Mouse (Mus musculus): ENCODE results near the gene Adrb1. TPM values are rescaled to one million over a fixed set of nuclear protein-coding genes. Genes with fewer than 3 reads are reported as not detected.

Gene Adrb1
- polyA plus RNA-seq, 1 experiment from 2014 or later: 0.59 TPM

- ATAC-seq: no peak
Observed at GRCm38 (mm10) chr19:56687026-56687635, 34.9 kb upstream of the Adrb1 start.

DNA sequence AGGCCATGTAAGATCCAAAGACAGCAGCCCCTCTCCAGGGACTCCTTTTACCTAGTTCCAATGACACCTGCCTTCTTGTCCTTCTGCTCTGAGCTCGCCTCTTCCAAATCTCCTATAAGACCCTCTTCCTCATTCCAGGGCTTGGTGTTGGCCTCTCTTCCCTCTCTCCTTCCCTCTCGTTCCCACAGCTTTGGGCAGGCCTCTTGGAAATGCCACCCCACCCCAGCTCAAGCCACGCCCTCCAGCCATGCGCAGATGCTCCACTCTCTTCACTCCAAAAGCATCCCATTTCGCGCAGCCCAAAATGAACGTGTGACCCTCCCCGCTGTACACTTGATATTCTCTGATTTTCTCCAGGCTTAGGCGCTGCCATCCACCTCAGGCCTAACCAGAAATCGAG, 34.3 kb upstream of the Adrb1 start:
- Histone ChIP-seq H3K9ac (replicated peaks) (no peak overlapping the region), H3K27ac (no peak overlapping the region), H3K36me3 (no peaks in the 10 kb centered on the region), H3K9me3 (no peaks in the 10 kb centered on the region), H3K4me1 (replicated peaks) (peaks cover 8% of the 10 kb centered on the region; the same call in 1 of the 2 replicates), H3K27me3 (no peaks in the 10 kb centered on the region), H3K4me2 (replicated peaks) (no peak overlapping the region), H3K4me3 (replicated peaks) (no peak overlapping the region)
- WGBS: 84% methylated on average over 10 of the region's 10 CpGs
- ATAC-seq: no peak

More at GRCm38 (mm10) chr19:56687026-56687635, 34.9 kb upstream of the Adrb1 start:
- Histone ChIP-seq H3K4me1 (replicated peaks) (peaks cover 8% of the 10 kb centered on the region; the same call in 1 of the 2 replicates), H3K4me2 (replicated peaks) (no peak overlapping the region), H3K27ac (no peak overlapping the region), H3K9me3 (no peaks in the 10 kb centered on the region), H3K36me3 (no peaks in the 10 kb centered on the region), H3K4me3 (replicated peaks) (no peak overlapping the region), H3K9ac (replicated peaks) (no peak overlapping the region), H3K27me3 (no peaks in the 10 kb centered on the region)
- WGBS: 85% methylated on average over 6 of the region's 8 CpGs

DNA sequence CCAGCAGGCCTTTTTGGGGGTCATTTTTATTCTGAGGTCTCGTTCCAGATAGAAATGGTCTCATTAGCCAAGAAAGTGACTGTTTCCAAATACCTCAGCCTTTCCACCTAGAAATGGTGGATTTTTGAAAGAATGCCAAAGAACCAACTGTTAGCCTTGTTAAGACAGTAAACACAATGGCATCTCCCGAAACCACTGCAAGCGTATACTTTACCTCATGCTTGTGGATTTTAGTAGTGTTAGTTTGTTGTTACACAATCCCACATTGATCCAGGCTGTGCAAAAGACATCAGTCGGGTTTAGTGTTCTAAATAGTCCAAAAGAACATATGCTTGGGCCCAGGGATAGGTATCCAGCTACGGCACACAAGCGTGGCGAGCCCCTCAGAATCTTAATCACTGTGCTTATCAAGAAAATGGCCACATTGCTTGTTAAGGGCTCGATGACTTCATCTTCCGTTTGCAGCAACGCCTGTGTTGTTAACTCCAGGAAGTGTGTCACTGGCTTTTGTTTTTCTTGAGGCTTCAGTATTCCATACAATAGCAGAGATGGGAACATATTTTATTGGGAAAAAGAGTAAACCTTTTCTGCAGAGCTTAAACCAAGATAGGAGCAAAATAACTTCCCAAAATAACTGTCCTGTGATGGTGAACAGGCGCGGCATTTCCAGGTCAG, 33.2 kb upstream of the Adrb1 start:
- Histone ChIP-seq H3K4me3 (replicated peaks) (no peak overlapping the region), H3K36me3 (no peaks in the 10 kb centered on the region), H3K27ac (no peak overlapping the region), H3K27me3 (no peaks in the 10 kb centered on the region), H3K4me2 (replicated peaks) (no peak overlapping the region), H3K4me1 (replicated peaks) (peaks cover 8% of the 10 kb centered on the region; the same call in 1 of the 2 replicates), H3K9me3 (no peaks in the 10 kb centered on the region), H3K9ac (replicated peaks) (no peak overlapping the region)
- ATAC-seq: no peak
- WGBS: 88% methylated on average over 12 of the region's 12 CpGs

DNA sequence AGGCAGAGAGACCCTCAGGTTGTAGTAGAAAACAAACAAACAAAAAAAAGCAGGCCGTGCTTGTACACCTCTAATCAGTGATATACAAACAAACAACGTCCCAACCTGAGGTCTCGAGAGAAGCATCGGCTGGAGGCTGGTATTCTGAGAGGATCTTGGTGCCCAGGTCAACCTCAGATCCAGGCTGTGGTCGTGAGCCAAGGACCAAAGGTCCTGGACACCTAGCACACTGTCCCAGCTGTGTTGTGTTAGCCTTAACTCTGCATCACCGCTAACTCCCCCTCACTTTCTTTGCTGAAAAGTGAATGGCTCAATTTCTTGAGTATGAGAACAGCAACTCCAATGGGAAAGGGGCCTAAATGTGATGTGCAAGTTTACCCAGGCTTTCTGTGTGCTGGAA, 32.5 kb upstream of the Adrb1 start:
- ATAC-seq: no peak
- 92% methylated on average over 6 of the region's 6 CpGs for WGBS
- H3K4me1 ChIP-seq (replicated peaks): peaks cover 8% of the 10 kb centered on the region; the same call in 1 of the 2 replicates
- H3K36me3 ChIP-seq: no peaks in the 10 kb centered on the region
- no peaks in the 10 kb centered on the region for H3K9me3 ChIP-seq
- H3K27me3 ChIP-seq: no peaks in the 10 kb centered on the region
- no peak overlapping the region for H3K27ac ChIP-seq
- H3K4me2 ChIP-seq (replicated peaks): no peak overlapping the region
- H3K9ac ChIP-seq (replicated peaks): no peak overlapping the region
- no peak overlapping the region for H3K4me3 ChIP-seq (replicated peaks)

GRCm38 (mm10) chr19:56691103-56691502, 30.9 kb upstream of the Adrb1 start:
- no peak for ATAC-seq
- H3K36me3 ChIP-seq: no peaks in the 10 kb centered on the region
- H3K27ac ChIP-seq: no peak overlapping the region
- peaks cover 8% of the 10 kb centered on the region; the same call in 1 of the 2 replicates for H3K4me1 ChIP-seq (replicated peaks)
- H3K4me2 ChIP-seq (replicated peaks): no peak overlapping the region
- H3K27me3 ChIP-seq: no peaks in the 10 kb centered on the region
- WGBS: 92% methylated on average over 3 of the region's 3 CpGs
- H3K4me3 ChIP-seq (replicated peaks): no peak overlapping the region
- H3K9ac ChIP-seq (replicated peaks): no peak overlapping the region
- H3K9me3 ChIP-seq: no peaks in the 10 kb centered on the region

DNA sequence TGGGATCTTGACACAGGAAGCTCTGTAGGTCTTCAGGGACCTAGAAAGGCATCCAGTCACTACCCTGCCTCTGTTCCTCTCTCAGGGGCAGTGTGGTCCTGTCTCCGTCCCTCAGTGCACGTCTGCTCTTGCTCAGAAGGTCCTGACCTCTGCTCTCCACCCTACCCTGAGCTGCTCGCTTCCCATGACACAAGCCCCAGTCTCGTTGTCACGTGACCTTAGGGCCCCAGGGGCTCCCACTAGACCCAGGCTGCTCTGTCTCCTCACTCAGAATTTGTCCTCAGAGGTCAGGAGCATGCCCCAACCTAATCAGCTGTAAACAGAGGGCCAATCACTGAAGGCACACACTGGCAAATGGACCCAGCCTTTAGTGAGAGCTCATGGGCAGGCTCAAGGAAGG, 29.5 kb upstream of the Adrb1 start:
- ATAC-seq: no peak
- Histone ChIP-seq H3K9ac (replicated peaks) (no peak overlapping the region), H3K4me2 (replicated peaks) (no peak overlapping the region), H3K4me3 (replicated peaks) (no peak overlapping the region), H3K4me1 (replicated peaks) (peaks cover 2% of the 10 kb centered on the region; the same call in 1 of the 2 replicates), H3K27ac (no peak overlapping the region), H3K36me3 (no peaks in the 10 kb centered on the region), H3K27me3 (no peaks in the 10 kb centered on the region), H3K9me3 (no peaks in the 10 kb centered on the region)
- WGBS: 24% methylated on average over 5 of the region's 5 CpGs

DNA sequence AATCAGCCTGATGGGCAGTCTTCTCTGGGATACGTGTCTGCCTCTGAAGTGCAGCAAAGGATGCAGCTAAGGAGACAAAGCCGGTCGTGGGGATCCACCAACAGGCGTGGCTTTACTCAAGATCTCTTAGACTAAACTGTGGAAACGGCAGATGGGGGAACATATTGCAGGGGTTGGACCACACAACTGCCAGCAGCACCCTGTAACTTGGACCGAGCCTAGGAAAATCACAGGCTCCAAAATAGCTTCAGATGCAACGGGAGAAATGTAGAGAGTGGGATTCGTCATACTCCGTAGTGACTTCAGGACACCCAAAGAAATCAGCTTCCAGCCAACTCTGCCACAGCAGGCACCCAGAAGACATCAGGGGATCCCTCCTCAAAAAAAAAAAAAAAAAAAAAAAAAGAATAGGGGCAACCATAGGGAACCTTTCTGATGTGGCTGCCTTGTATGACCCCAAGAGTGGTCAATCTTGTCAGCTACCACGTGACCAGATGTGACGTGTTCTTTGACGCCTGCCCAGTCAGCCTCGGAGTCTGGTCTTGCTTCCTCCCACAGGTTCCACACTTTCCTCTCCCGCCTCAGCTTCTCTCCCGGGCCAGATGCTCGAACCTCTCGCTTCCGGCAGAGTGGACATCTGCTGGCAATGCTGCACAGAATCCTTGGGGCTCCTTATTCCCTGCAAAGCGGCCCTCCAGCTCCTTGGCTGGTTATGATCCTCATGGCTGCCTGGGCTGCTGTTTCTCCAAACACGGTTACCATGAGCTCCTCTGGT, 24.4 kb upstream of the Adrb1 start:
- H3K27me3 ChIP-seq: no peaks in the 10 kb centered on the region
- peaks cover 14% of the 10 kb centered on the region for H3K4me1 ChIP-seq (replicated peaks)
- ATAC-seq: no peak
- WGBS: 94% methylated on average over 20 of the region's 20 CpGs
- no peaks in the 10 kb centered on the region for H3K9me3 ChIP-seq
- H3K36me3 ChIP-seq: no peaks in the 10 kb centered on the region
- no peak overlapping the region for H3K27ac ChIP-seq
- H3K4me2 ChIP-seq (replicated peaks): no peak overlapping the region
- no peak overlapping the region for H3K4me3 ChIP-seq (replicated peaks)
- no peak overlapping the region for H3K9ac ChIP-seq (replicated peaks)

DNA sequence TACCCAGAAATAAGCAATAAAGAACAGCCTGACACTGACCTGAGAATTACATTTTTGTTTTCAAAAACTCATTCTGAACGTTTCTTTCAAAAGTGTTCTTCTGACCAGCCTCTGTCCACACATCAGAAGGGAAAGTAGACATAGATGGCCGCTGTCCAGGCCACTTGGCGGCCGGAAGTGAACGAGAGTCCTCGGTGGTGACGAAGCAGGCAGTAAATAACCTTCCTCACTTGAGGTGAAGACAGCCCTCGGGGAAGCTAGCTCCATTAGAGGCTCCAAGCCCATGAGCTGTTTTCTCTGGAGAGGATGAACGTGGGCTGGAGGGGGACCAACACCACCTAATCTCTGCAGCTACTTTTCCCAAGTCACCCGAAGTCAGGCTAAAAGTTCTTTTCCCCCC, 21.2 kb upstream of the Adrb1 start:
- Histone ChIP-seq H3K9me3 (no peaks in the 10 kb centered on the region), H3K27ac (no peak overlapping the region), H3K27me3 (no peaks in the 10 kb centered on the region), H3K4me1 (replicated peaks) (peaks cover 25% of the 10 kb centered on the region), H3K4me3 (replicated peaks) (no peak overlapping the region), H3K9ac (replicated peaks) (no peak overlapping the region), H3K36me3 (no peaks in the 10 kb centered on the region), H3K4me2 (replicated peaks) (no peak overlapping the region)
- WGBS: 93% methylated on average over 10 of the region's 10 CpGs
- no peak for ATAC-seq

- no peak for ATAC-seq
- Histone ChIP-seq H3K27me3 (no peaks in the 10 kb centered on the region), H3K36me3 (no peaks in the 10 kb centered on the region), H3K4me3 (replicated peaks) (no peak overlapping the region), H3K9me3 (no peaks in the 10 kb centered on the region), H3K4me2 (replicated peaks) (no peak overlapping the region), H3K27ac (no peak overlapping the region), H3K4me1 (replicated peaks) (peaks cover 25% of the 10 kb centered on the region), H3K9ac (replicated peaks) (no peak overlapping the region)
- 83% methylated on average over 8 of the region's 8 CpGs for WGBS
Observed at GRCm38 (mm10) chr19:56701404-56702033, 20.5 kb upstream of the Adrb1 start.

DNA sequence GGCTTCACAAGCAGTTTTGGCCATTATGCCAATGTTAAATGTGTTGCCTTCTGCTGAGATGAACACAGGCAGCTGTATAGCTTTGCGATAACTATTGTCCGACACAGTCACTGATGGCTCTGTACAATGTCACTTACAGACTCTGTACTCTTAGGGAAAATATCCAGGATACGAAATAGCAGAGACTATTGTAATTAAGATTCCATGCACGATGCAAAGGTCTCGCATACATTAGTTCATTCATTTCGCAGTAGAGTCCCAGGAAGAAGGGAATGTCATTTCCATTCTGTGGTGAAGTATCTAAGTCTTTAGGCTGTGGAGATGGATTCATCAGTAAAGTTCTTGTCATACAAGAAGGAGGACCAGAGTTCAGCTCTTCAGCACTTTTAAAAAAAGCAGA, 20.0 kb upstream of the Adrb1 start:
- Histone ChIP-seq H3K27me3 (no peaks in the 10 kb centered on the region; the same call in 1 of the 2 replicates), H3K4me1 (replicated peaks) (peaks cover 25% of the 10 kb centered on the region), H3K4me2 (replicated peaks) (no peak overlapping the region), H3K9me3 (no peaks in the 10 kb centered on the region), H3K36me3 (no peaks in the 10 kb centered on the region), H3K4me3 (replicated peaks) (no peak overlapping the region), H3K9ac (replicated peaks) (no peak overlapping the region), H3K27ac (no peak overlapping the region)
- 59% methylated on average over 6 of the region's 6 CpGs for WGBS
- no peak for ATAC-seq

GRCm38 (mm10) chr19:56703238-56704097, 18.5 kb upstream of the Adrb1 start:
- Histone ChIP-seq H3K9me3 (no peaks in the 10 kb centered on the region), H3K4me2 (replicated peaks) (no peak overlapping the region), H3K4me1 (replicated peaks) (peaks cover 25% of the 10 kb centered on the region), H3K27me3 (no peaks in the 10 kb centered on the region; the same call in 1 of the 2 replicates), H3K36me3 (no peaks in the 10 kb centered on the region), H3K27ac (no peak overlapping the region), H3K9ac (replicated peaks) (no peak overlapping the region), H3K4me3 (replicated peaks) (no peak overlapping the region)
- no peak for ATAC-seq
- WGBS: 82% methylated on average over 12 of the region's 12 CpGs
